Mouse (Mus musculus) lung, embryonic 14.5 days (tissue): Measurements from ENCODE around the gene Gad2. TPM values are rescaled to one million over a fixed set of nuclear protein-coding genes. Genes with fewer than 3 reads are reported as not detected.
A peak's percentile ranks its signal among the peaks of the same experiment; 100 is the strongest.

ENCODE experiments used
- ATAC-seq: fragments of 200-750 bp; cut with Nextera tagmentation; 2 replicates; pipeline ENCODE4 v1.8.0; 2017; ENCODE audit warnings: mild to moderate bottlenecking, moderate TSS enrichment, moderate library complexity; ENCODE audit not compliant: insufficient read depth
- DNase-seq: peaks from one replicate; pipeline ENCODE4 v3.0.0-alpha.2; 2015
- H3K27ac ChIP-seq: fragments of 300-500 bp; sonication (generic); 2 replicates; pipeline ENCODE4 v1.5.1; 2014; ENCODE audit warnings: low read depth, mild to moderate bottlenecking, moderate library complexity
- H3K27me3 ChIP-seq: fragments of 300-500 bp; sonication (generic); 2 replicates; pipeline ENCODE4 v1.6.1; 2014; ENCODE audit warnings: low read length, control low read depth; ENCODE audit not compliant: insufficient read depth
- H3K36me3 ChIP-seq: fragments of 300-500 bp; sonication (generic); 2 replicates; pipeline ENCODE4 v1.6.1; 2014; ENCODE audit warnings: control low read depth; ENCODE audit not compliant: insufficient read depth
- H3K4me1 ChIP-seq: fragments of 300-500 bp; sonication (generic); 2 replicates; pipeline ENCODE4 v1.6.1; 2014; ENCODE audit warnings: antibody characterized with exemption, control low read depth; ENCODE audit not compliant: insufficient read depth
- H3K4me2 ChIP-seq: fragments of 300-500 bp; sonication (generic); 2 replicates; pipeline ENCODE4 v1.6.1; 2014; ENCODE audit warnings: mild to moderate bottlenecking
- H3K4me3 ChIP-seq: fragments of 300-500 bp; sonication (generic); 2 replicates; pipeline ENCODE4 v1.5.1; 2014; ENCODE audit warnings: low read depth, low read length
- H3K9ac ChIP-seq: fragments of 300-500 bp; sonication (generic); 2 replicates; pipeline ENCODE4 v1.6.1; 2014
- H3K9me3 ChIP-seq: fragments of 300-500 bp; sonication (generic); 2 replicates; pipeline ENCODE4 v1.6.1; 2016; ENCODE audit warnings: low read depth, low read length, control low read depth
- CTCF ChIP-seq: IDR thresholded peaks from 2 replicates; pipeline ENCODE4 v1.5.1; 2016; ENCODE audit warnings: antibody characterized with exemption, low read depth
- WGBS: fragments of 180-500 bp; shearing (Covaris S2); extraction: QIAGEN DNeasy Blood & Tissue Kit; methylation state at CpG from one replicate; pipeline ENCODE4 v1.1.7; 2014; 5-methylcytosine and 5-hydroxymethylcytosine counted together
- microRNA-seq: library from miRNA; unstranded; fragments of <30 nt; microRNA quantifications from one replicate; pipeline ENCODE4, GENCODE M21; 2016; ENCODE audit warnings: borderline number of aligned reads
- polyA plus RNA-seq: library from polyadenylated mRNA; unstranded; fragments of >200 nt; fragmentation: Nextera tagmentation; extraction: Ambion mirVana; gene quantifications from 2 replicates; pipeline ENCODE4 v1.2.1, GENCODE M21; 2014

Gad2 gene
- polyA plus RNA-seq, 1 experiment from 2014 or later: 0.36 TPM

- 55% methylated on average over 1 of the region's 1 CpGs for WGBS
- ATAC-seq (no peak), DNase-seq (peak; percentile 49)
- Histone ChIP-seq H3K36me3 (no peaks in the 10 kb centered on the region), H3K27me3 (no peaks in the 10 kb centered on the region), H3K4me2 (no peak overlapping the region), H3K9me3 (no peaks in the 10 kb centered on the region), H3K4me1 (no peaks in the 10 kb centered on the region), H3K9ac (no peak overlapping the region), H3K27ac (no peak overlapping the region), H3K4me3 (no peak overlapping the region)
- no peak for TF ChIP-seq CTCF
These were observed 117.4 kb downstream of the Gad2 start for GRCm38 (mm10) chr2:22739369-22739768.

GRCm38 (mm10) chr2:22740441-22740840 is 118.4 kb downstream of the Gad2 start:
- H3K4me3 ChIP-seq: no peak overlapping the region
- no peaks in the 10 kb centered on the region for H3K36me3 ChIP-seq
- H3K4me1 ChIP-seq: no peaks in the 10 kb centered on the region
- no peak overlapping the region for H3K27ac ChIP-seq
- ATAC-seq: no peak
- no peaks in the 10 kb centered on the region for H3K27me3 ChIP-seq
- no peak for DNase-seq
- H3K9ac ChIP-seq: no peak overlapping the region
- WGBS: 72% methylated on average over 1 of the region's 1 CpGs
- H3K9me3 ChIP-seq: no peaks in the 10 kb centered on the region
- no peak for TF ChIP-seq CTCF
- no peak overlapping the region for H3K4me2 ChIP-seq

GRCm38 (mm10) chr2:22741222-22741621 is 119.2 kb downstream of the Gad2 start:
- Histone ChIP-seq H3K36me3 (no peaks in the 10 kb centered on the region), H3K27ac (no peak overlapping the region), H3K4me1 (no peaks in the 10 kb centered on the region), H3K9me3 (no peaks in the 10 kb centered on the region), H3K4me2 (no peak overlapping the region), H3K9ac (no peak overlapping the region), H3K4me3 (no peak overlapping the region), H3K27me3 (no peaks in the 10 kb centered on the region; the same call in 1 of the 2 replicates)
- 46% methylated on average over 3 of the region's 3 CpGs for WGBS
- DNase-seq (no peak), ATAC-seq (no peak)
- TF ChIP-seq CTCF: peak; percentile 10; the same call in 1 of the 2 replicates

Small RNA genes lying within 50 kb of the gene (microRNA-seq; reads per million reads assigned to microRNA genes)
- gene Gm23636: not detected
- gene Mir3967: not detected

Other genes starting within 250 kb of the Gad2 start
- 1.0 and 1.3 TPM in 2 replicates for gene Apbb1ip, start 151.9 kb downstream of the Gad2 start, polyA plus RNA-seq